Mouse (Mus musculus) neural tube, embryonic 10.5 days (tissue): Measurements from ENCODE around the gene Iqck.

Source experiments
- DNase-seq: peaks from one replicate; pipeline ENCODE4 v3.0.0-alpha.2; 2017; ENCODE audit warnings: low spot score; ENCODE audit errors: extremely low spot score

The Iqck gene

DNA sequence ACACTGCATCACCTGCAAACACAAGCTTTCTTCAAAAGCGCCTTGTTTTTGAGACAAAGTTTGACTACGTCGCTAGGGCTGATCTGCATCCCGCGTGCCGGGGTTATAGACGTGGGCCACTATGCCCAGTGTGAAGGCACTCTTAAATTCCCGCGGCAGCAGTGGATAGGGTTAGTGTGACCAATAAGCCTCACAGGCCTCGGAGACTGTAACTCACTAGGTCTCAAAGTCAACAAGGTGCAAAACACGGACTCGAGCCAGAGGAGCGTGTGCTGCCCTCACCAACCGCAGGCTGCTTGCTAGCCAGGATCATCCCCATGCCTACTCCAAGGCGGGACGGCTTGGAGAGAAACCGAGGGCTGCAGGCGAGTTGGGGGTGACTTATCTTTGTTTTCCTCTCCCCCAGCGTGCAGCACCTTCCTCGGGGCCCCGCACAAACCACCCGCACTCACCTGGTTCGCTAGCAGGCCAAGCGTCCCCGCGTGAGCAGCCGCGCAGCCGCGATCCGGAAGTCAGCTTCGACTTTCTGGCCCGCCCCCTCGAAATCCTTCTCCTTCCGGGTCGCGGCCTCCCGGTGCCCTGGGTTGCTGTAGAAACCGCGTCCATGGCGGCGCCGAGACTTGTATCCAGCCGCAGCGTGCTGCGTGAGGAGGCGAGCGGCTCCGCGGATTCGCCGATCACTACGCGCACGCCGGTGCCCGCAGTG is at the start of gene Iqck:
Gene Iqck (plus strand): TSS at position 582 of the 706 bp plus-strand sequence.
- peak; percentile 93 for DNase-seq

- no peak for DNase-seq
Measured at GRCm38 (mm10) chr7:118806631-118807411, 48.7 kb upstream of the Iqck start.

GRCm38 (mm10) chr7:118807899-118808298 is 47.7 kb upstream of the Iqck start:
- DNase-seq, result no peak

DNA sequence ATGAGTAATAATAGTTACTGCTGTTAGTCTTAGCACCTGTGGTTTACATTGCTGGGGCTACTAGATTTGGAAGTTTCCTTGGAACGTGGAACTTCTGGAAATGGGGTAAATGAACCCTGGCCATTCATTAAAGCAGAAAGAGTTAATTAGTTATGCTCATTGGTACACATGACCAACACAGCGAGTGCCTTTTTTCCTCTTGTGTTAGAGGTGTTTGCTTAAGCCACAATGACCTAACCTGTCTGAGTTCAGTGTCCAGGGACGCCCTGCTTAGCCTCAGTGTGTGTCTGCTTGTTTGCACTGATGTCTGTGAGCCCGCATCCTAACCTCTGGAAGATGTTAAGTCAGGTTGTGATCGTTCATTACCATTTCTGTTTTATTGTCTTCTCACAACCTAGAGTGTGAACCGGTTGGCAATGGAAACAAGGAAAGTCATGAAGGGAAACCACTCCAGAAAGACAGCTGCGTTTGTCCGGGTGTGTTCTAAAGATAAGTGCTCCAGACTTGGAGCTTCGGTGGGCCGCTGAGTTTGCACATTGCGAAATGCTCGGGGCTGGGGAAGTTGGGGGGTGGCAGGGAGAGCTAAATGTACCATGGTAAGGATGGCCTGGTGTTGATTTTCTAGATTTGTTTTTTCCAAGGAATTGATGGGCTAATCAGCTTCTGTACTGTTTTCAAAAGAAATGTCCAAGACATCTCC is 44.0 kb upstream of the Iqck start:
- no peak for DNase-seq

- DNase-seq, result no peak
Measured at GRCm38 (mm10) chr7:118813592-118813991, 42.0 kb upstream of the Iqck start.

DNA sequence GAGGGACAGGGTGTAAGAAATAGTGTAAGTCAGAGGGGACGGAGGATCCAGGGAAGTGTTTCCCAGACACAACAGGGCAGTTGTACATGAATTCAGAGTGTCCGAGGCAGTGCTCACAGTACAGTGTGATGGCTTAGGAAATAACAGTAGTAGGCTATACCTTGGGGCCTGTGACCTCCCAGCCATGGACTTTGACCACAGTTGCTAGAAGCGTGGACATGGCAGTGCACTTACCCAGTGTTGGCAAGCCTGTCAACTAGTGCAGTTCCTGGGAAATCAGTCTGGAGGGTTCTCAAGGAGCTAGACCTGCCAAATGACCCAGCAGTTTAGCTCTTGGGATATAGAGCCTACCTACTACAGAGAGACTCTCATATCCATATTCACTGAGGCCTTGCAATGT is 39.3 kb upstream of the Iqck start:
- DNase-seq, result no peak

DNA sequence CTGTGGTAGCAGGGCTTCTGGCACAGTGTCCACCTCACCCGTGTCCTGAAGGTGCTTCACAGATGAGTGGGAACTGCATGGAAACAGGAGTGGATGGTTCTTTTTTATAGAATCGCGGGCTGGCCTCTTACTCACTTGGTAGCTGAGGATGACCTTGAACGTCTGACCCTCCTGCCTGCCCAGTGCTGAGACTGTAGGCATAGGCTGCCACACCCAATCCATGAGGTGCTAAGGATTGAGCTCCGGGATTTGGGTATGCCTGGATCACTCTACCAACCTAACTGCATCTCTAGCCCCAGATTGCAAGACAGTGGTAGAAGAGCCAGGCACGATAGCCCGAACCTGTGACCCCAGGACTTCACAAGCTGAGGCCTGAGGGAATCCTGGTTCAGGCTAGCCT is 37.8 kb upstream of the Iqck start:
- DNase-seq, result no peak

DNA sequence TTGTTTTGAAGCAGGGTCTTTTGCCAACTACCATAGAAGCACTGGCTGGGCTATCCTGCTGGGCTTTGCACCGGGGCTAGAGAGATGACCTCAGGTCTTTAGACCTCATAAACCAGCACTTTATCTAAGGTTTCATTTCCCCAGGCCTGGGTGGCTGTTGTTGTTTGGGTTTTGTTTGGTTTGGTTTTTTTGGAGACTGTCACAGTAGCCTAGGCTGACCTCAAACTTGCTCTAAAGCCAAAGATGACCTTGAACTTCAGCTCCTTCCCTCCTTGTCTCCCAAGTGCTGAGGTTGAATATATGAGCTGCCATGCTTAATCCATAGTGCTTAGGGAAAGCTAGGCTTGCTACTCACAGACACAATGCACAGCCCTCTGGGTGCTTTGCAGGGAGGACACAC is 35.9 kb upstream of the Iqck start:
- DNase-seq, result no peak

DNA sequence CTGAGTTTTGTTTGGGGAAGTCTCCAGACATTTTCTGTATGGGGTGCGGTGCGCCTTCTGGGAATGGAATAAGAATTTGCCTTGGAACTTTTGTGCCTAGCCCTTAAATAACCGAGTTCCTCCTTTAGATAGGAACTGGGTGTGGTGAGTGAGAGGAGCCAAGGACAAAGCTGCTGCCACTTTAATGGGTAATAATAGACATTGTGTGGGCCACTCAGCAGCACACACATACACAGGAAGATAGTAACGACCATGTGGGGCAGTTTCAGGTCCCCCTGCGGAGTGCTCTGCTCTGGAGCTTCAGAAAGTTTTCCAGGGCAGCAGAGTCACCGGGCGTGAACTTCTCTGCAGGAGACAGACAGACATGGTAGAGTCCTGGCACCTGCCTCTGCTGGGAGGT is 34.2 kb upstream of the Iqck start:
- no peak for DNase-seq

DNA sequence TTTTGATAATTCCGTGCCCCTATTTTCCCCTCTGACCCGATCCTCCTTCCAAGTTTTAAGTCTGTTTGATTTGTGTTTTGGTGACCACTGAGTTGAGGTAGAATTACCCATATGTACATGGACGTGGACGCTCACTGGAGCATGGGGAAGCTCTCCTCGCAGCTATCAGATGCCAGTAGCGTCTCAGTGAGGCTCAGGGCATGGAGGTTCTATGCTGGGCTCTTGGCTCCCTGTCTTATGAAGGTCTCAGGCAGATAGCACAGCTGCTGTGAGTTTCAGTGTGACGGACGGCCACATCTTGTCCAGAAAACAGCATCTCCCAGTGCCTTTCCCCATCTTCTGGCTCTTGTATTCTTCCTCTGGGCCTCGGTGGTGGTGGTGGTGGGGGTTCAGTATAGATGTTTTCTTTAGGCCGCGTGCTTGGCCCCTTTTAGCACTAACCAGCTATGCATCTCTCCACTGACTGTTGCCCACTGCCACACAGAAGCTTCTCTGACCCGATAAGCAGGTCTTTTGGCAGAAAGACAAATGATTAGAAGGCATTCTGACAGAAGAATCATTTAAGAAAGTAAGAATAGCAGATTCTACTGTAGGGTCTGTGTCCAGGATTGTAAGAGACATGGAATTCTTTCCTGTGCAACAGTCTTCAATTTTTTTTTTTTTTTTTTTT is 33.5 kb upstream of the Iqck start:
- DNase-seq, result no peak

GRCm38 (mm10) chr7:118824451-118824850 is 31.1 kb upstream of the Iqck start:
- DNase-seq, result no peak

DNA sequence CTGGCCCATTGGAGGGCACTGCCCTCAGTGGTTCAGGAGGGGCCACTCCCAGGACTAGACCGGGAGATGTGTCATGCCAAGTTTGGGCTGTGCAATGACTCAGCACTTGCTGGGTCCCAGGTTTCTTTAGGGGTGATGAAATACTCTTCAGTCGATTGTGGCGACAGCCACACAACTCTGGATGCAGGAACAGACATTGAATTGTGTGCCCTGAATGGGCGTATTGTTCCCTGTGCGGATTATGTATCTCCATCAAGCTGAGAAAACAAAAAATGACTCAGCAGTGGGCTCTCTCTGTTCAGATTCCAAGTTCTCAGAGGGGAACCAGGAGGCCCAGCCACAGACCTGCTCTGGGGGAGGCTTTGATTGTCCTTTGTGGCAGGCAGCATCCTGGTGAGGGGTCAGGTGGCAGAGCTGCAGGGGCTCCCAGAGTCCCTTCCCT is 27.6 kb upstream of the Iqck start:
- no peak for DNase-seq

GRCm38 (mm10) chr7:118837901-118838300 is 17.7 kb upstream of the Iqck start:
- no peak for DNase-seq

DNA sequence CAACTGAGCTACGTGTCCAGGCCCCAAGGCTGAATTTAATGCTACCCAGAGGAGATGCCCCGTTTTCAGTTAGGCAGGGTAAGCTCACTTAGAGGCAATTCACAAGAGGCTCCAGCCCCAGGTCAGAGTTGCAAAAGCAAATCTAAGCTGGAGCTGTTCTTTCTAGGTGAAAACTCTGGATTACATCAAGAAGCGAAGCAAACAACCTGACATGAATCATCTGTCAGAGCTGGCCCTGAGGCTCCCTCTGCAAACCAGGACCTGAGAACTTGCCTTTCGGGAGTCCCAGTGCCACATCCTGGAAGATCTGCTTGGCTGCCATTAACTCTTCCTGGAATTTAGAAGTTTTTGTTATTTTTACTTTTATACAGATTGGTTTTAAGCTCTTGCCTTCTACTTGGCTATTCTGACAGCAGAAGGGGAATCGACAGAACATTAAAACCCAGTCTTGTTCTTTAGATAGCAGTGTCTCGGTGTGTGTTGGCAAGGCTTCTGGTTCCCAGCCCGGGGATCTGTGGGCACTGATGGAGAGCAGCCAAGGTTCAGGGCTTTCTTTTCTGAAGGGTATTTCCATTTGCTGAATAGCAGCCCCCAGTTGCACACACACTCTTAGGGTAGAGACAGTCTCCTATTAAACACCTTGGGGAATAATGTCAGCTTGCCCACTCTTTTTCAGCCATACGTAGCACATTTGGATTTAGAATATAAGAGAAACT is 14.4 kb upstream of the Iqck start:
- no peak for DNase-seq

DNA sequence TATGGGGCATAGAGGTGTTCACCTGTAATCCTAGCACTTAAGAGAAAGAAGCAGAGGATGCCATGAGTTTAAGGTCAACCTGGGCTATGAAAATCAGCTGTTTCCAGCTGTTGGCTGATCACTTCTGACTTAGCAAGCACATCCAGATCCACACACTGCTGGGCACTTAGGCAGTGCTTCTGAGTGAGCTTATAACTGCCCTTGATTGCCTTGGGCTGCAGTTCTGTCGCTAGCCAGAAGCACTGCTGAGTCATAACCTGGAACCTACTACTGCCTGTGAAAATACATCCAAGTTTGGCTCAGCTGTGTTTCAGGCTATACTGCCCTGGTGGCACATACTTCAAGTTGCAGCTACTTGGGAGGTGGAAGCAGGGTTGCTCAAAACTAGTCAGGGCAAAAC is 13.8 kb upstream of the Iqck start:
- DNase-seq, result no peak

DNA sequence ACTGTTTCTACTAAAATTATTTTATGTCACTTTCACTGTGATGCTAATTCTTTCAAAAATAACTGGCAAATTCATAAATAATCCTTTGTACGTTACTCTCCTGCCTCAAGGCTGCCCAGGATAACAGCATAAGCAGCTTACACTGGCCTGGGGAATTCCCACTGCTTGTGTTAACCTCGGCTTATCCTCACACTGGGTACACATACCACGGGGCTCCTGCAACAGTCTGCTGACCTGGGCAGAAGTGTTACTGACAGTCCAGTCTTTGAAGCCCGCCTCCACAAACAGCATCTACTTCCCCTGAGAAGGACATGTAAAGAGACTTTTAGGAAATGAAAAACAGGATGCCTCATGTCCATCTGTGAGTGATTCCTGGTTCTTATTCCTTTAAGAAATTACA is 12.6 kb upstream of the Iqck start:
- no peak for DNase-seq

GRCm38 (mm10) chr7:118845141-118845540 is 10.4 kb upstream of the Iqck start:
- no peak for DNase-seq

GRCm38 (mm10) chr7:118846329-118846728 is 9.2 kb upstream of the Iqck start:
- no peak for DNase-seq

- DNase-seq, result no peak
Measured at GRCm38 (mm10) chr7:118848796-118849195, 6.8 kb upstream of the Iqck start.

DNA sequence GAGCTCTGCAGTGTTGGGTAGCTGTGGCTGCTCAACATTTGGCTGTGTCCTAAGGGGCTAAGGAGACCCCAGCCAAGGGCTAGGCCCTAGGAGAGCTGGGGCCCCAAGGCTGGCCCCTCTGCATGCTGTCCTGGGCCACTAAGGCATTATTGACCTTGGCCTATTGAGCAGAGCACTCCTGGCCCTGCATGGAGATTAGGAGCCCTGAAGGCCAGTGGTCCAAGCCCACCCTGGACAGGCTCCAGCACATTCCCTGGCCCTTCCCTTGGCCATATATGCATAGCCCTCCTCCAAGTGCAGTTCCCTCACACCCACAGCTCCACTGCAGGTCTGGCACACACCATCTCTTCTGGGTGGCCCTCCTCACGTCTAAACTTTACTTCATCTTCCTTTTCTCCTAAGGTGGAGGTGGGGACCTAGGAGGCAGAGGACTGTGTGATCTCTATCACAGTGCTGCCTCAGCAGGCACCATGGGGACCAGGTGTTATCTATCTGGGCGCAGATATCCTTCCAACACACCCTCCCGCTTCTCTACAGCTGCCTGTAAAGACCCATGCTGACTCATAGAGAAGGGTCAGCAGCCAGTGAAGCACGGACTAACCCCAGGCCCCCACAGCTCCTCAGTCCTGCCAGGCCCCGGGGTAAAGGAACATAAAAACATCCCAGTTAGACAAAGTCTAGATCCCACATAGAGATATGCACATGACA is 5.9 kb upstream of the Iqck start:
- no peak for DNase-seq
